Mouse (Mus musculus) frontal cortex, postnatal 25 days (tissue): ENCODE measurements around the gene Ttc12.

Source experiments
- DNase-seq, 2 experiments: peaks; one replicate each; pipeline ENCODE4 v3.0.0; 2022; ENCODE audit warnings: low spot score in 2 of 2

Ttc12 gene

GRCm38 (mm10) chr9:49485892-49486311 lies at the start of gene Ttc12:
TSS of gene Ttc12 (minus strand) at chr9:49486225.
- no peak for DNase-seq

DNA sequence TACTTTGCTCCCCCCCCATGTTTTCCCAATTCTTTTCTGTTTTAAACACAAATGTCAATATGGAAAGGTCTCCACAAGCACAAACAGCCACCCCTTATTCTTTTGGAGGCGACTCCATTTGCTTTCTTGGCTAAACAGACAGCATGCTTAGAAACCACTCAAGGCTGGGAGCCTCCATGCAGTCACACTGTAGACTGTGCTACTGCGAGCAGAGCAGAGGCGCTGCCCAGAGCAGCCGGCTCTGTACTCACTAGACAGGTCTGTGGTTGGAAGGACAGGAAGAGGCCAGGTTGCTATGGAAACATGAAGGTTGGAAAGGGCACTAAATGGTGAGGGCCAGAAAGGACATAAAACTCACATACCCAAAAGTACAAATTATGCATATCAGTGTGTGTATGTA lies 48.9 kb upstream of the Ttc12 start:
- no peak for DNase-seq

GRCm38 (mm10) chr9:49533912-49534491 lies 48.0 kb upstream of the Ttc12 start:
- no peak for DNase-seq

DNA sequence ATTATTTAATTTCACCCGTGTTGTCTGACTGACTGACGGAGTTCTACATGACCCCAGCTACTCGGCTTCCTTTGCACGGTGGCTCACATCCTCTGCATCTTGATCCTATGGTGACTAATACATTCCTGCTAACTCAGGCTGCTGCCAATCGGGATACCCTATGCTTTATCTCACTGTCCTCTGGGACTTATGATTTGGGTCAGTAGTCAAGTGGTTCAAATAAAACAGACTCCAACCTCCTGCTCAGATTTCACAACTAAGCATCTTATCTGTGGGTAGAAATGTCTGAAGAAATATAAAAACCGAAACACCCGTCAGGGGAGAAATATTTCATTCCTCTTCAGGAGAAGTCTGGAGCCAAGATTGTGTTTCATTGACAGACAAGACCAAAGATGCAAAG lies 47.4 kb upstream of the Ttc12 start:
- DNase-seq = no peak

- DNase-seq = no peak
Measured at GRCm38 (mm10) chr9:49531833-49532232, 45.8 kb upstream of the Ttc12 start.

- DNase-seq = no peak
Measured at GRCm38 (mm10) chr9:49531257-49531656, 45.2 kb upstream of the Ttc12 start.

DNA sequence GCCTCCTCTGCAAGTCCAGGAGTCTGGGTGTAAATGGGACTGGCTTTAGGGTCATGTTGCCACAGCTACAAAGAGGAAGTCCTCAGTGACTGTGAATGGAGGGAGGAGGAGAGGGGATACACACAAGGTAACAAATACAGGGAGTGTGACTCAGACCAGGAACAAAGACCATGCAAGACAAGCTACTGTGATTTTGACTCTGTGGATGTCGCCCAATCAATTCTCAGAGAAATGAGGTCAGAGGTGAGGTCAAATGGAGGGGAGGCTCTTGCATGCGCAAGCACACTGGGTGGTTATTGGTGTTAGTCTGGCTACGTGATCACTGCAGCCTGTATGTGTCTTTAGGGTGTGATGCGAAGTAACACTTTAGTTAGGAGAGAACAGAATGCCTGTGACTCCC lies 44.7 kb upstream of the Ttc12 start:
- no peak for DNase-seq

GRCm38 (mm10) chr9:49529366-49529959 lies 43.4 kb upstream of the Ttc12 start:
- no peak for DNase-seq

- DNase-seq = no peak
Measured at GRCm38 (mm10) chr9:49528943-49529342, 42.9 kb upstream of the Ttc12 start.

GRCm38 (mm10) chr9:49528026-49528425 lies 42.0 kb upstream of the Ttc12 start:
- DNase-seq = no peak

DNA sequence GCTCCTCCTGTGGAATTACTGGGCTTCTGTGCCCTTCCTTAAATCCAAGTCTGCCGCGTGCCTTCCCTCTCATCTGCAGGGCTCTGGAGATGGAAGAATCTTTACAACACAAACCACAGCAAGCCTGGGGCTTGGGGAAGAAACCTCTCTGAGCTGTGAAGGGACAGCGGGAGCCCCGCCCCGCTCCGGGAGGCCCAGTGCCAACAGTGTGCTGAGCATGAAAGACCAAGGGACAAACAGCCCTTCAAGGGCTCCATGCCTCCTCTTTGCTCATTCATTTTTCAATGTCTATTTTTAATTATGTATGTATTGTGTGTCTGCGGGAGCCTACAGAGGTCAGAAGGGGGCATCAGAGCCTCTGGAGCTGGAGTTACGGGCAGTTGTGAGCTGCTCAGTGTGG lies 41.3 kb upstream of the Ttc12 start:
- no peak for DNase-seq

DNA sequence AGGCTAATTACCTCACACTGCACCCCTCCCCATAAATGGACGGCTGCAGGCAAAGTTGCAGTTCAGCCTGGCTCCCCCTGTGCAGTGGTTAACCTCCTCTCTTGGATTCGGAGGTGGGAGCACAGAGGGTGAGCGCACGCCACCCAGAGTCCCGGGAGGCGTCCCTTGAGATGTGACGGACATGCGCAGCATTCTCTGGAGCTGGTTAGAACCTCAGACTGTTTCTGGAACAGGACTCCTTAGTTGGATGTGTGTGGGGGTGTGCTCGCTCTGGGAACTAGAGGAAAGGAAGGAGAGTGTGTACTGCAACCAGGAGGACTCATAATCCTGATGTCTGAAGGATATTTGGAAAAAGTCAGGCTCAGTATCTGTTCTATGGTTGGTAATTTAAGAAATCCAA lies 38.7 kb upstream of the Ttc12 start:
- DNase-seq = no peak

- DNase-seq = no peak
Measured at GRCm38 (mm10) chr9:49523881-49524280, 37.9 kb upstream of the Ttc12 start.

DNA sequence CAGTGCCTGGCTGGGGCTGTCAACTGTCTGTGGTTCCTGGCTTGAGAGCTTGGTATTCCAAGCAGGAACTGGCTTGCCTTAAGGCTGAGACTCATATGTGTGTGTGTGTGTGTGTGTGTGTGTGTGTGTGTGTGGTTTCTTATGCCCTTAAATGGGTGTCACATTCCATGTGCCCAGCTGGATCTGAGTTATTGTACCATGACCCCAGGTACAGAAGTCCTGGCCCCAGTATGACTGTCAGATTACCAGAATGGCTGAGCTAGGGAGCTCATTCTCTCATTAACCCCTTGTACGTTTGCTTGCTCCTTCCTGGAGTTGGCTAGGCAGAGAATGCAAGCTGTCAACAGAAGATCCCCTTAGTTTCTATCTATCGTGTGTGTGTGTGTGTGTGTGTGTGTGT lies 28.3 kb upstream of the Ttc12 start:
- no peak for DNase-seq

GRCm38 (mm10) chr9:49510666-49511065 lies 24.6 kb upstream of the Ttc12 start:
- DNase-seq = no peak

- DNase-seq = no peak
Measured at GRCm38 (mm10) chr9:49509628-49510027, 23.6 kb upstream of the Ttc12 start.

GRCm38 (mm10) chr9:49509094-49509493 lies 23.1 kb upstream of the Ttc12 start:
- DNase-seq = no peak

- DNase-seq = no peak
Measured at GRCm38 (mm10) chr9:49507829-49508585, 22.0 kb upstream of the Ttc12 start.

GRCm38 (mm10) chr9:49504658-49505057 lies 18.6 kb upstream of the Ttc12 start:
- no peak for DNase-seq

- no peak for DNase-seq
Measured at GRCm38 (mm10) chr9:49502245-49502644, 16.2 kb upstream of the Ttc12 start.

GRCm38 (mm10) chr9:49499878-49500277 lies 13.9 kb upstream of the Ttc12 start:
- no peak for DNase-seq

DNA sequence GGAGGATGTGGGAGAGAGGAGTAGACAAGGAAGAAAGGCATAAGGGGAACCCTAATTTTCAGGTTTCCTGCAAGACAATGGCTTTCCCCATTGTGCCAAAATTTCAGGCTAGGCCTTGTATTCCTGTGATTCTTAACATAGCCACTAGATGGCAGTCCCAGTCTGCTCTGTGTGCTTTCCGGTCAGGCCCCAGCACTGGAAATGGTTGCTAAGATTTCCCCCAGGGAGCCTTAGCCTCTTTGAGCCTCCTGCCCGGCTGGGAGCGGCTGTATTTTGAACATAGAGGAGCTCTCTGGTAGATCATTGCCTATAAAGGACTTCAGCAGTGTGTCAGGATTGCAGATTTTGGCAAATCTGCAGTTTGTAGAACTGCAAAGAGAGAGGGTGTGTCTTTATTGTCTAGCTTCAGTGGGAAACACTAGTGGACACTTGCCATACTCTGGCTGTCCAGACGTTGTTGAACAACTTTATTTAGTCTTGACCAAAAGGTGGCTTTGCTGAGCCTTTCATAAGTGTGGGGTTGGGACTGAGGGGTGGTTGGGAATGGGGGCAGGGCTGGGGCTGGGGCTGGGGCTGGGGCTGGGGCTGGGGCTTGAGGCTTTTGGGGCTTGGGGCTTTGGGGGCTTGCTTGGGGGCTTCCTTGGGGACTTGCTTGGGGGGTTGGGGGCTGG lies 8.1 kb upstream of the Ttc12 start:
- DNase-seq = peak in 1 of 2 experiments; percentile 44

GRCm38 (mm10) chr9:49490609-49491008 lies 4.6 kb upstream of the Ttc12 start:
- DNase-seq = peak in 1 of 2 experiments; percentile 6
